Mouse (Mus musculus): ENCODE measurements around the gene Kcnn3.

Gene Kcnn3

GRCm38 (mm10) chr3:89516321-89516720, 3.6 kb upstream of the Kcnn3 start:
- DNase-seq (ENCODE audit: low read depth in 1 of 2, low spot score in 2 of 2) = no peak

GRCm38 (mm10) chr3:89520618-89521502, 896 bp downstream of the Kcnn3 start:
- DNase-seq (ENCODE audit: low read depth in 1 of 2, low spot score in 2 of 2) = no peak

DNA sequence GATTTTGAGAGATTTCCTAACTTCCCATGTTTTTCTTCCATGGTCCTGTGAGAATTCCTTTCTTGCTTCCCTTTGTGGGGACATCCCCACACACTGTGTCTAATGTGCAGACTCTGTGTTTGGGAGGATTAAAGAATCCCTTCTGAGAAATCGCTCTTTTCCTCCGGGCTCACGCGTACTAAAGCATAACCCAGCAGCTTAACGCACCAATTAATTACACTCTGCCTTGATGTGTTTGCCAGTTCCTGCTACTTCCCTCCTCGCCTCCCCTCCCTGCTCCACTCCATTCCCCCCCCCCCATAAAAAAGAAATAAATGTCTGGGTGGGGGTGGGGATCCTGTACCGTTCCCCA, 1.5 kb downstream of the Kcnn3 start:
- no peak for DNase-seq (ENCODE audit: low read depth in 1 of 2, low spot score in 2 of 2)

GRCm38 (mm10) chr3:89522450-89523128, 2.6 kb downstream of the Kcnn3 start:
- no peak for DNase-seq (ENCODE audit: low read depth in 1 of 2, low spot score in 2 of 2)

DNA sequence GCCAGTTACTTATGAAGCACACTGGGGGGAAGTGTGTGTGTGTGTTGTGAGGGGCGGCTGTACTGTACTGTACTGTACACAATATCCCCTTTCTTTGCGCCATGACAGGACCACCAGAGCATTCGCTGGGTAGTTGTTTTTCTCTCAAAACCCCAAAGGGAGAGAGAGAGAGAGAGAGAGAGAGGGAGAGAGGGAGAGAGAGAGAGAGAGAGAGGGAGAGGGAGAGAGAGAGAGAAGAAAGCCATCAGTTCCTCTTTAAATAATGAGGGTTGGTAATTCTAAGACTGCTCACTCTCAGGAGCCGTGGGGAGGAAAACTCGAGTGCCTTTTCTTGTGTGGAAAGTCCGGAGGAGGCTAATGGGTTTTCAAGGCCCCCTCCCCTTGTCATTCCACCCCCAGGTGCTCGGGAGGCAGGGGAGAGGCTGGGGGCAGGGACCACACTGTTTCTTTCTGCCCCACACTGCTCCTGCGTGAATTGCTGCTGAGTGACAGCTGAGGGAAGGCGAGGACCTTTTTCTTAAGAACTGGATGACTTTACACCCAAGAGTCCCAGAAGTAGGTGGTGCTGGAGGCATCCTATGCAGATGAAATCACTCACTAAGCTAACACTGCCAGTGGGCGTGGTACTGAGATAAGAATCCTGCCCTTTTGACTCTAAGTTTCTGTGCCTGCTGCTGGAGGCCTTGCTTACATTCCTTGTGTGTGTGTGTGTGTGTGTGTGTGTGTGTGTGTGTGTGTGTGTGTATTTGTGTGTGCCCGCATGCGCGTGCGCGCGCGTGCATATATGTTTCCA, 6.5 kb downstream of the Kcnn3 start:
- no peak for DNase-seq (ENCODE audit: low read depth in 1 of 2, low spot score in 2 of 2)

- DNase-seq (ENCODE audit: low read depth in 1 of 2, low spot score in 2 of 2) = no peak
Observed at GRCm38 (mm10) chr3:89529796-89530195, 9.8 kb downstream of the Kcnn3 start.

- no peak for DNase-seq (ENCODE audit: low read depth in 1 of 2, low spot score in 2 of 2)
Observed at GRCm38 (mm10) chr3:89534566-89535097, 14.7 kb downstream of the Kcnn3 start.

DNA sequence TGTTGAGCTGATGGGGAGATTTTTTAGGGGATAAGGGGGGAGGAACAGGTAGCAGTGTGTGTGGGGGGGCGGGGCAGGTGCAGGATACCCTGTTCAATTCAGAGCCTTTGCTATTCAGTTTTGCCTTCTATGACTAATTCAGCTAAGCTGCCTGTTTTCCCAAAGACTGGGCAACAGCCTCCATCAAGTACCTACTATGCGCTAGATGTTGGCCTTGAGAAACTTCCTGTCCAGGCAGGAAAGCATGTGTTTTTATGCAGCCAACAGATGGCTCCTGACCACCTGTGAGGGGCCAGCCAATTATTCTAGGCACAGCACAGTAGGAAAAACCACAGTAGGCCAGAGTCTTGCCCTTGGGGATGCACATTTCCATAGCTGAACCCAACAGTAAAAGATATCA, 15.2 kb downstream of the Kcnn3 start:
- no peak for DNase-seq (ENCODE audit: low read depth in 1 of 2, low spot score in 2 of 2)

- DNase-seq (ENCODE audit: low read depth in 1 of 2, low spot score in 2 of 2) = no peak
Observed at GRCm38 (mm10) chr3:89539036-89539739, 19.2 kb downstream of the Kcnn3 start.

DNA sequence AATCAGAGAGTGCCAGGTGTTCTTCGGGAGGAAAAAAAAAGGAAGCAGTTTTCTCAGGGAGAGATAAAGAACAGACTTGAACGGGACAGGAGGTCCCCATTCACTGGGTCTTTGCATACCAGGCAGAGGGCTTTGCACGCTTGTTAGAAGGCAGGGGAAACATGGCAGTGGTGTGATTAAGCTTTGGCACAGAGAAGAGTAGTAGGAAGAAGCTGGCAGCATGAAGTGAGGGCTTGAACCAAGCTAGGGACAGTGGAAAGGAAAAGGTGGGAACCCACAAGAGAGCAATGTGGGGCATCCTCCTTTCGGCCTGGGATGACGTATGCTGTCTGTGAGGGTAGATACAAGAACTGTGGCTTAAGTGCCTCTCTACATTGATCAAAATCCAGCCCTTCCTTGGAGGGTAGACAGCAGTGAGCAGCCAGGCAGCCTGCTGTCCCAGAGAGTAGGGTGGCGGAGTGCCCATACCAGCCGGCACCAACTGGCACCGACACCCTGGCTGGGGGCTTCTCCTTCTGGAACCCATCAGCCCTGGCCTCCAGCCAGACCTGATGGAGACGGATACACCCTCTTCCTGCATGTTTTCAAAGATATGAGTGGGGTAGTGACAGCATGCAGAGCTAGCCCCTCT, 19.9 kb downstream of the Kcnn3 start:
- DNase-seq (ENCODE audit: low read depth in 1 of 2, low spot score in 2 of 2) = no peak

- DNase-seq (ENCODE audit: low read depth in 1 of 2, low spot score in 2 of 2) = no peak
Observed at GRCm38 (mm10) chr3:89540371-89540743, 20.4 kb downstream of the Kcnn3 start.

- DNase-seq (ENCODE audit: low read depth in 1 of 2, low spot score in 2 of 2) = no peak
Observed at GRCm38 (mm10) chr3:89546951-89547350, 27.0 kb downstream of the Kcnn3 start.

- no peak for DNase-seq (ENCODE audit: low read depth in 1 of 2, low spot score in 2 of 2)
Observed at GRCm38 (mm10) chr3:89548805-89549204, 28.8 kb downstream of the Kcnn3 start.

GRCm38 (mm10) chr3:89549488-89549887, 29.5 kb downstream of the Kcnn3 start:
- no peak for DNase-seq (ENCODE audit: low read depth in 1 of 2, low spot score in 2 of 2)

- DNase-seq (ENCODE audit: low read depth in 1 of 2, low spot score in 2 of 2) = no peak
Observed at GRCm38 (mm10) chr3:89551880-89552279, 31.9 kb downstream of the Kcnn3 start.

GRCm38 (mm10) chr3:89553432-89553831, 33.5 kb downstream of the Kcnn3 start:
- no peak for DNase-seq (ENCODE audit: low read depth in 1 of 2, low spot score in 2 of 2)

DNA sequence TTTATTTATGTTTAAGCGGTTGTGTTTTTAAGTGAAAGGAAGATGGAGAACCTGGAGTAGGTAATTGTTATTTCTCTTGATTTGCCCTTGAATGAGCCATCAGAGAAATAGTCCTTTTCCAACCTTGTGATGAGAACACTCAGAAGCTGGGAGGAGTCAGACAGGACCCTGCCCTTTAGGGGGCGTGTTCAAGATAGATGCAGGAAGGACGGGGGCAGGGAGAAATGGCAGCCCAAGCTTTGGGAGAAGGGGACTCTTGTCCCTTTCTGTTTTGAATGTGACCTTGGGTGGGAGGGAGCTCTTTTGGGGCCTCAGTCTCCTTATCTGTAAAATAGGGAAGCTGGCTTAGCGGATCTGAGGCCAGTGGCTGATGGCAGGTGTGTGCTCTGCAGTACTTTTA, 34.0 kb downstream of the Kcnn3 start:
- DNase-seq (ENCODE audit: low read depth in 1 of 2, low spot score in 2 of 2) = no peak

DNA sequence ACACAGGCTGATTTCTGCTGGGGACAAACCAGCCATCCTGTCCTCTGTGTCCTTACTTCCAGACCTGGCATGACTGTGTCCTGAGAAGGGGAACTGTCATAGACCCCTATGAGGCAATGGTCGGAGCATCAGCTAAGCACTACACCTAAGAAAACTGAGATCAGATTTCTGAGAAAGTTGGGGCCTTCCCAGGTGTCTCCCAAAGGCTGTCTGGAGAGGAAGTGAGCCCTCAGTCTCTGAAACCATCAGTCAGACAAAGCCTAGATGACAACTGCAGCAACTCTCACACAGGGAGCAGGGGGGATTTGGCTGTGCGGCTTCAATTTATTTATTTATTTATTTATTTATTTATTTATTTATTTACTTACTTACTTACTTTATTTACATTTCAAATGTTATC, 34.6 kb downstream of the Kcnn3 start:
- no peak for DNase-seq (ENCODE audit: low read depth in 1 of 2, low spot score in 2 of 2)

GRCm38 (mm10) chr3:89557811-89558210, 37.8 kb downstream of the Kcnn3 start:
- DNase-seq (ENCODE audit: low read depth in 1 of 2, low spot score in 2 of 2) = no peak

All from monocyte, adult 2 months (primary cell).